Mouse (Mus musculus): ENCODE data around the gene Foxl2. TPM values are rescaled to one million over a fixed set of nuclear protein-coding genes. Genes with fewer than 3 reads are reported as not detected.

The Foxl2 gene
- polyA plus RNA-seq, 1 experiment from 2014 or later = not detected

DNA sequence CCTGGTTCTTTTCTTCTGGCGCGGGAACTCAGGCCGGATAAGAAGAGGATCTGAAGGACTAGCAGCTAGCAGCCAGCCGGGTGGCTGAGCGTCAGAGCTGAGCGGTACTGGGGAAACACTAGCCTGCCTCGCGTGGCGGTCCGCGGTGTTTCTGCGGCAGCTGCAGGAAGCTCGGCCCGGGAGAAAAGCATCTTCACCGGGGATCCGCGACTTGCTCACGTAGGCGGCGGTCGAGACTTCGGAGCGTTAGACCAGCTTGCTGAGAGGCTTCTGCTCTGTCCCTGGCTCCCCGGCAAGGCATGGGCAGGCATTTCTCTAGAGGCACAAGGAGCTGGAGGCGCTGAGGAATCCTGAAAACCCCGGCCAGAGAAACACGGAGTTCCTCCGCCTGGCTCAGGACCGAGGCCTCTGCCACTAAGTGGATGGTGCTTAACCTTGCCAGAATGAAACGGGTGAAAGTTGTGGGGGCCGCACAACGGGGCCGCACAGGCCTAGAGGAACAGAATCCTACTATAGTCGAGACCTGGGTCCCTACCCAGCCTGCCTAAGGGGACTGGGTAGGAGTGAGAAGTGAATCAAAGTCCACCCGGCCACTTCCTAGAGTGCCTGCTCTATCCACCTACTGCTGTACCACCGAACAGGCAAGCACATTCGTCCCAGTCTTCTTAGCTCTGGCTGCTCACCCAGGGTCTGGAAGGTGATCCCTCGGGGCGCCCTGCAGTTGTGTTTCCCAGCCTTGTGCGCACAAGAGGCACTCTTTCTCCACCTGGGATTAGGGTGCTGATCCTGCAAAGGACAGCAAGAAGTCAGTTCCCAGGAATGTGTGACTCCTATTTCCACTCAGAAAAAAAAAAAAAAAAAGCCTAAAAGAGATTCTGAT, 2.7 kb upstream of the Foxl2 start:
- H3K4me2 ChIP-seq (ENCODE audit: low read depth, severe bottlenecking) = peak overlapping the region; percentile 20; the same call in 1 of the 2 replicates
- no peaks in the 10 kb centered on the region for H3K9me3 ChIP-seq (ENCODE audit: control insufficient read depth, low read length)
- under 1% methylated on average over 40 of the region's 40 CpGs for WGBS
- peaks cover 29% of the 10 kb centered on the region for H3K4me1 ChIP-seq (ENCODE audit: control insufficient read depth, insufficient read depth, low read length)
- no peaks in the 10 kb centered on the region for H3K36me3 ChIP-seq (ENCODE audit: control insufficient read depth, insufficient read depth, low read length)
- H3K27ac ChIP-seq (replicated peaks; ENCODE audit: low read depth, low read length) = no peak overlapping the region
- peak overlapping the region; percentile 12; the same call in 1 of the 2 replicates for H3K9ac ChIP-seq (ENCODE audit: low read length)
- DNase-seq (ENCODE audit: low spot score) = peak; percentile 62
- H3K27me3 ChIP-seq (ENCODE audit: control insufficient read depth, insufficient read depth, low read length) = peaks cover 71% of the 10 kb centered on the region
- no peak for ATAC-seq (ENCODE audit: insufficient number of reproducible peaks, low FRiP score, low TSS enrichment, low read depth)
- H3K4me3 ChIP-seq (ENCODE audit: low read depth, low read length) = peak overlapping the region; percentile 12

- peaks cover 71% of the 10 kb centered on the region for H3K27me3 ChIP-seq (ENCODE audit: control insufficient read depth, insufficient read depth, low read length)
- no peak for ATAC-seq (ENCODE audit: insufficient number of reproducible peaks, low FRiP score, low TSS enrichment, low read depth)
- H3K4me3 ChIP-seq (ENCODE audit: low read depth, low read length) = no peak overlapping the region
- H3K9me3 ChIP-seq (ENCODE audit: control insufficient read depth, low read length) = no peaks in the 10 kb centered on the region
- H3K9ac ChIP-seq (ENCODE audit: low read length) = no peak overlapping the region
- H3K27ac ChIP-seq (replicated peaks; ENCODE audit: low read depth, low read length) = no peak overlapping the region
- H3K4me1 ChIP-seq (ENCODE audit: control insufficient read depth, insufficient read depth, low read length) = peaks cover 29% of the 10 kb centered on the region
- no peak for DNase-seq (ENCODE audit: low spot score)
- H3K36me3 ChIP-seq (ENCODE audit: control insufficient read depth, insufficient read depth, low read length) = no peaks in the 10 kb centered on the region
- H3K4me2 ChIP-seq (ENCODE audit: low read depth, severe bottlenecking) = no peak overlapping the region
- 5% methylated on average over 4 of the region's 4 CpGs for WGBS
Measured at GRCm38 (mm10) chr9:98953291-98953690, 1.8 kb upstream of the Foxl2 start.

GRCm38 (mm10) chr9:98953830-98954229, 1.3 kb upstream of the Foxl2 start:
- Histone ChIP-seq H3K27me3 (ENCODE audit: control insufficient read depth, insufficient read depth, low read length) (peaks cover 71% of the 10 kb centered on the region), H3K4me2 (ENCODE audit: low read depth, severe bottlenecking) (no peak overlapping the region), H3K9me3 (ENCODE audit: control insufficient read depth, low read length) (no peaks in the 10 kb centered on the region), H3K36me3 (ENCODE audit: control insufficient read depth, insufficient read depth, low read length) (no peaks in the 10 kb centered on the region), H3K4me1 (ENCODE audit: control insufficient read depth, insufficient read depth, low read length) (peaks cover 29% of the 10 kb centered on the region), H3K4me3 (ENCODE audit: low read depth, low read length) (no peak overlapping the region), H3K9ac (ENCODE audit: low read length) (no peak overlapping the region), H3K27ac (replicated peaks; ENCODE audit: low read depth, low read length) (no peak overlapping the region)
- ATAC-seq (ENCODE audit: insufficient number of reproducible peaks, low FRiP score, low TSS enrichment, low read depth) (no peak), DNase-seq (ENCODE audit: low spot score) (peak; percentile 36)
- WGBS = 4% methylated on average over 9 of the region's 9 CpGs

DNA sequence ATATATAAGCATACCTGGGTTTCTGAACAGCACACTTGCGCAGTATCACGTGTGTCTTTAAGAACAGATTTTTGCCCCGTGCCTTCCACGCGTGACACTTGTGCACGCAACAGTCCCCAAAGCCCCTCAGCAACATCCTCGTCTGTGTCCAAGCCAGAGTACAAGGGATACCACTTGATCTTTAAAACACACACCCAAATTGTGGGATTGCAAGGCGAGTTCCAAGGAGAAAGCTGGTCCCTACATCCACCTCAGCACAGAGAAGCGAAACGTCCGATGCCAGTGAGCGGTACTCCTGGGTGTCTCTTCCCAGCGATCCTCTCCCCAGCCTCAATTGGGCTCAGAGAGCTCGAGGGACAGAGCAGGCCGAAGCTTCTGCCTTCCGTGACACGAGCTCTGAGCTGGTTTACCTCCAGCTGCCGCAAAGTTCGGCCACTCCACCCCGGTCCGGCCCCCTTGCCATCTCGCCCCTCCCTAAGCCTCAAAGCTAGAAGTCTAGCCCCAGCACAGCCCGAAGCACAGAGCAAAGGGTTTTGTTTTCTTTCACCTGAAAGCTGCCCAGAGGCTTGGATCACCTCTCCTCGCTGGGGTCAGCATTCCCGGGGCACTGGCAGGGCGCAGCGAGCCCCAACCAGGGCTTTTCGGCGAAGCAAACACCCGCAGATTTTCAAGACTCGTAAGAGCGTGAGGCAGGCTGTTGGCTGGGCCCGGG, 541 bp upstream of the Foxl2 start:
- Histone ChIP-seq H3K4me3 (ENCODE audit: low read depth, low read length) (peak overlapping the region; percentile 39), H3K27me3 (ENCODE audit: control insufficient read depth, insufficient read depth, low read length) (peaks cover 78% of the 10 kb centered on the region), H3K9ac (ENCODE audit: low read length) (no peak overlapping the region), H3K4me1 (ENCODE audit: control insufficient read depth, insufficient read depth, low read length) (peaks cover 29% of the 10 kb centered on the region), H3K9me3 (ENCODE audit: control insufficient read depth, low read length) (no peaks in the 10 kb centered on the region), H3K4me2 (ENCODE audit: low read depth, severe bottlenecking) (peak overlapping the region; percentile 86), H3K27ac (replicated peaks; ENCODE audit: low read depth, low read length) (no peak overlapping the region), H3K36me3 (ENCODE audit: control insufficient read depth, insufficient read depth, low read length) (no peaks in the 10 kb centered on the region)
- WGBS = 2% methylated on average over 33 of the region's 33 CpGs
- DNase-seq (ENCODE audit: low spot score) (peak; percentile 71), ATAC-seq (ENCODE audit: insufficient number of reproducible peaks, low FRiP score, low TSS enrichment, low read depth) (no peak)

GRCm38 (mm10) chr9:98955716-98956224, 682 bp downstream of the Foxl2 start:
- H3K4me3 ChIP-seq (ENCODE audit: low read depth, low read length) = peak overlapping the region; percentile 39
- ATAC-seq (ENCODE audit: insufficient number of reproducible peaks, low FRiP score, low TSS enrichment, low read depth) = 0 out of 2 replicates have a peak, but pooled peaks have one; percentile 5
- under 1% methylated on average over 60 of the region's 60 CpGs for WGBS
- H3K36me3 ChIP-seq (ENCODE audit: control insufficient read depth, insufficient read depth, low read length) = no peaks in the 10 kb centered on the region
- peaks cover 29% of the 10 kb centered on the region for H3K4me1 ChIP-seq (ENCODE audit: control insufficient read depth, insufficient read depth, low read length)
- H3K27ac ChIP-seq (replicated peaks; ENCODE audit: low read depth, low read length) = no peak overlapping the region
- no peaks in the 10 kb centered on the region for H3K9me3 ChIP-seq (ENCODE audit: control insufficient read depth, low read length)
- peak; percentile 70 for DNase-seq (ENCODE audit: low spot score)
- peaks cover 83% of the 10 kb centered on the region for H3K27me3 ChIP-seq (ENCODE audit: control insufficient read depth, insufficient read depth, low read length)
- H3K4me2 ChIP-seq (ENCODE audit: low read depth, severe bottlenecking) = peak overlapping the region; percentile 86
- peak overlapping the region; percentile 27; the same call in 1 of the 2 replicates for H3K9ac ChIP-seq (ENCODE audit: low read length)

- no peaks in the 10 kb centered on the region for H3K36me3 ChIP-seq (ENCODE audit: control insufficient read depth, insufficient read depth, low read length)
- peak overlapping the region; percentile 39 for H3K4me3 ChIP-seq (ENCODE audit: low read depth, low read length)
- H3K4me1 ChIP-seq (ENCODE audit: control insufficient read depth, insufficient read depth, low read length) = peaks cover 29% of the 10 kb centered on the region
- no peak overlapping the region for H3K27ac ChIP-seq (replicated peaks; ENCODE audit: low read depth, low read length)
- under 1% methylated on average over 62 of the region's 80 CpGs for WGBS
- H3K9ac ChIP-seq (ENCODE audit: low read length) = no peak overlapping the region
- H3K9me3 ChIP-seq (ENCODE audit: control insufficient read depth, low read length) = no peaks in the 10 kb centered on the region
- peaks cover 83% of the 10 kb centered on the region for H3K27me3 ChIP-seq (ENCODE audit: control insufficient read depth, insufficient read depth, low read length)
- peak overlapping the region; percentile 86 for H3K4me2 ChIP-seq (ENCODE audit: low read depth, severe bottlenecking)
- ATAC-seq (ENCODE audit: insufficient number of reproducible peaks, low FRiP score, low TSS enrichment, low read depth) (peak; percentile 24; the same call in 1 of the 2 replicates), DNase-seq (ENCODE audit: low spot score) (peak; percentile 76)
Measured at GRCm38 (mm10) chr9:98956591-98957381, 1.7 kb downstream of the Foxl2 start.

- Histone ChIP-seq H3K4me1 (ENCODE audit: control insufficient read depth, insufficient read depth, low read length) (peaks cover 24% of the 10 kb centered on the region), H3K27me3 (ENCODE audit: control insufficient read depth, insufficient read depth, low read length) (peaks cover 83% of the 10 kb centered on the region), H3K4me2 (ENCODE audit: low read depth, severe bottlenecking) (no peak overlapping the region), H3K27ac (replicated peaks; ENCODE audit: low read depth, low read length) (no peak overlapping the region), H3K9me3 (ENCODE audit: control insufficient read depth, low read length) (no peaks in the 10 kb centered on the region), H3K36me3 (ENCODE audit: control insufficient read depth, insufficient read depth, low read length) (no peaks in the 10 kb centered on the region), H3K9ac (ENCODE audit: low read length) (no peak overlapping the region), H3K4me3 (ENCODE audit: low read depth, low read length) (no peak overlapping the region)
- under 1% methylated on average over 23 of the region's 23 CpGs for WGBS
- no peak for ATAC-seq (ENCODE audit: insufficient number of reproducible peaks, low FRiP score, low TSS enrichment, low read depth)
- peak; percentile 68 for DNase-seq (ENCODE audit: low spot score)
Measured at GRCm38 (mm10) chr9:98957751-98958351, 2.8 kb downstream of the Foxl2 start.
